Mouse (Mus musculus) heart, embryonic 11.5 days (tissue): ENCODE results near the gene Gm20809. TPM values are rescaled to one million over a fixed set of nuclear protein-coding genes. Genes with fewer than 3 reads are reported as not detected.
"Not testable (repeated sequence)": the region's sequence is repeated elsewhere in the genome, so short reads cannot be mapped to it uniquely, and the experiment has no call there.

Experiments used
- ATAC-seq: fragments of 200-750 bp; cut with Nextera tagmentation; replicated peaks from 2 replicates; pipeline ENCODE4 v1.8.0; 2017; ENCODE audit warnings: moderate library complexity; ENCODE audit not compliant: insufficient number of reproducible peaks, low FRiP score, low TSS enrichment
- H3K27ac ChIP-seq: fragments of 300-500 bp; sonication (generic); 2 replicates; pipeline ENCODE4 v1.5.1; 2014; ENCODE audit warnings: mild to moderate bottlenecking, low read depth, low read length
- H3K27me3 ChIP-seq: fragments of 300-500 bp; sonication (generic); 2 replicates; pipeline ENCODE4 v1.6.1; 2014; ENCODE audit warnings: mild to moderate bottlenecking, low read length, mixed read lengths; ENCODE audit not compliant: control insufficient read depth, insufficient read depth
- H3K36me3 ChIP-seq: fragments of 300-500 bp; sonication (generic); 2 replicates; pipeline ENCODE4 v1.6.1; 2014; ENCODE audit warnings: mild to moderate bottlenecking, low read length, moderate library complexity, mixed read lengths; ENCODE audit not compliant: control insufficient read depth, insufficient read depth
- H3K4me1 ChIP-seq: fragments of 300-500 bp; sonication (generic); 2 replicates; pipeline ENCODE4 v1.6.1; 2014; ENCODE audit warnings: low read length; ENCODE audit not compliant: control insufficient read depth, insufficient read depth
- H3K4me2 ChIP-seq: fragments of 300-500 bp; sonication (generic); 2 replicates; pipeline ENCODE4 v1.6.1; 2014; ENCODE audit warnings: mild to moderate bottlenecking, moderate library complexity
- H3K4me3 ChIP-seq: fragments of 300-500 bp; sonication (generic); 2 replicates; pipeline ENCODE4 v1.5.1; 2014; ENCODE audit warnings: low read depth, low read length
- H3K9ac ChIP-seq: fragments of 300-500 bp; sonication (generic); 2 replicates; pipeline ENCODE4 v1.6.1; 2014; ENCODE audit warnings: mild to moderate bottlenecking, low read depth, low read length, moderate library complexity
- H3K9me3 ChIP-seq: fragments of 300-500 bp; sonication (generic); replicated peaks from 2 replicates; pipeline ENCODE4 v1.6.1; 2016; ENCODE audit warnings: low read length; ENCODE audit not compliant: control insufficient read depth
- WGBS: fragments of 180-500 bp; shearing (Covaris S2); extraction: QIAGEN DNeasy Blood & Tissue Kit; methylation state at CpG from one replicate; pipeline ENCODE4 v1.1.7; 2014; ENCODE audit not compliant: insufficient replicate concordance; 5-methylcytosine and 5-hydroxymethylcytosine counted together
- polyA plus RNA-seq: library from polyadenylated mRNA; unstranded; fragments of >200 nt; fragmentation: Nextera tagmentation; extraction: Ambion mirVana; gene quantifications from 2 replicates; pipeline ENCODE4 v1.2.1, GENCODE M21; 2014

Gene Gm20809
- polyA plus RNA-seq: not detected in 2 replicates

- not testable (repeated sequence) for H3K9ac ChIP-seq
- no CpG with 5 or more reads among the region's 3 CpGs for WGBS
These were observed at the start of gene Gm20809 for GRCm38 (mm10) chrY:24454757-24455156. Gene Gm20809 (plus strand): TSS chrY:24455057.

More at GRCm38 (mm10) chrY:24454757-24455156, at the start of gene Gm20809:
- not testable (repeated sequence) for H3K4me2 ChIP-seq, H3K4me1 ChIP-seq, H3K9me3 ChIP-seq, ATAC-seq, H3K36me3 ChIP-seq, H3K27me3 ChIP-seq, H3K27ac ChIP-seq, H3K4me3 ChIP-seq
